Mouse (Mus musculus) kidney, embryonic 16.5 days (tissue): ENCODE data around the gene Odf3l1. TPM values are rescaled to one million over a fixed set of nuclear protein-coding genes. Genes with fewer than 3 reads are reported as not detected.

Source experiments
- ATAC-seq: fragments of 200-750 bp; cut with Nextera tagmentation; 2 replicates; pipeline ENCODE4 v1.8.0; 2017; ENCODE audit warnings: moderate TSS enrichment; ENCODE audit not compliant: low FRiP score, low TSS enrichment
- H3K27ac ChIP-seq: fragments of 300-500 bp; sonication (generic); 2 replicates; pipeline ENCODE4 v1.5.1; 2014; ENCODE audit warnings: low read length
- H3K27me3 ChIP-seq: fragments of 300-500 bp; sonication (generic); 2 replicates; pipeline ENCODE4 v1.6.1; 2014; ENCODE audit warnings: low read length, control low read depth, mixed read lengths; ENCODE audit not compliant: insufficient read depth
- H3K36me3 ChIP-seq: fragments of 300-500 bp; sonication (generic); 2 replicates; pipeline ENCODE4 v1.6.1; 2014; ENCODE audit warnings: low read length, control low read depth, mixed read lengths; ENCODE audit not compliant: insufficient read depth
- H3K4me1 ChIP-seq: fragments of 300-500 bp; sonication (generic); 2 replicates; pipeline ENCODE4 v1.6.1; 2014; ENCODE audit warnings: low read length, control low read depth, mixed read lengths; ENCODE audit not compliant: insufficient read depth
- H3K4me2 ChIP-seq: fragments of 300-500 bp; sonication (generic); replicated peaks from 2 replicates; pipeline ENCODE4 v1.6.1; 2014; ENCODE audit warnings: low read depth, low read length
- H3K4me3 ChIP-seq: fragments of 300-500 bp; sonication (generic); 2 replicates; pipeline ENCODE4 v1.5.1; 2014; ENCODE audit warnings: mild to moderate bottlenecking, low read length
- H3K9ac ChIP-seq: fragments of 300-500 bp; sonication (generic); replicated peaks from 2 replicates; pipeline ENCODE4 v1.6.1; 2014; ENCODE audit warnings: low read length
- H3K9me3 ChIP-seq: fragments of 300-500 bp; sonication (generic); 2 replicates; pipeline ENCODE4 v1.6.1; 2016; ENCODE audit warnings: low read length, control low read depth
- WGBS: fragments of 180-500 bp; shearing (Covaris S2); extraction: QIAGEN DNeasy Blood & Tissue Kit; methylation state at CpG from one replicate; pipeline ENCODE4 v1.1.7; 2014; 5-methylcytosine and 5-hydroxymethylcytosine counted together
- polyA plus RNA-seq: library from polyadenylated mRNA; unstranded; fragments of >200 nt; fragmentation: Nextera tagmentation; extraction: Ambion mirVana; gene quantifications from 2 replicates; pipeline ENCODE4 v1.2.1, GENCODE M21; 2015

Odf3l1 gene
- polyA plus RNA-seq, 1 experiment from 2014 or later, result 0.26 TPM

DNA sequence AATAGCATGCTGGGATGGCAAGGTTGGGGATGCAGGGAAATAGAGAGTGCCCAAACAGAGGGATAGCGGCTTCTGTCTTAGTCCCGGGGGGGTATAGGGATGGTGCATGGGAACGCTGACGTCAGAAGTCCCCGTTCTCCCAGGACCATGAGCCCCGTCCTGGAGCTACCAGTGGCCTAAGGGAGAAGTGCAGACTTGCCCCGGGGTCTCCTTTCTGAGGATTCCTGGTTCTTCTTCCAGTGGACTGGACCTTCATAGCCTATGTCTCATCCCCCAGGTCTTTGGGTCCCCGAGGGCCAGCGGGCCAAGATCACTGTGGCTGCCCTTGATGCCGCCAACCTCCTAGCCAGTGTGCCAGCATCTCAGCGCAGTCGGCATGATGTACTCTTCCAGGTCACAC lies 32.3 kb upstream of the Odf3l1 start:
- no peaks in the 10 kb centered on the region for H3K27me3 ChIP-seq
- no peak overlapping the region for H3K27ac ChIP-seq
- no peaks in the 10 kb centered on the region for H3K9me3 ChIP-seq
- 88% methylated on average over 12 of the region's 12 CpGs for WGBS
- H3K4me3 ChIP-seq, result no peak overlapping the region
- H3K9ac ChIP-seq, result no peak overlapping the region; the same call in 1 of the 2 replicates
- ATAC-seq, result no peak
- H3K4me2 ChIP-seq, result no peak overlapping the region
- peaks cover 37% of the 10 kb centered on the region for H3K4me1 ChIP-seq
- 0 out of 2 replicates have a peak, but pooled peaks cover 5% of the 10 kb centered on the region for H3K36me3 ChIP-seq

DNA sequence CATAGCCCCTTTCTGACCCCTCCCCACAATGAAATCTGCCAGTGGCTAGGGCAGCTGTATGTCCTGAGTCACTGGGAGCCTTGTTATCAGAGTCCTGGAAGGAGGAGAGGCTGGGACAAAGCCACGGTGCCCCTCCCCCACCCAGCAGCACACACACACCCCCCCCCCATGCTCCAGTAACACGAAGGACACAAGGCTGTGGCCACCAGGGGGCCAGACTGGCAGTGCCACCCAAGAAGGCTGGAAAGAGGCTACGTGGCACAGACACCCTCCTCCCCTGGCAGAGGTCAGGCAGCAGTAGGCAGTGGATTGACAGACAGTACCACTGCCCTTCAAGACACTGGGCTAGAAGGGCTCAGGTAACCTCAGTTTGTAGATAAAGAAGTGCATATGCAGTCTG lies 29.5 kb upstream of the Odf3l1 start:
- peaks cover 24% of the 10 kb centered on the region for H3K4me1 ChIP-seq
- no peaks in the 10 kb centered on the region for H3K9me3 ChIP-seq
- no peak overlapping the region for H3K4me2 ChIP-seq
- no peak overlapping the region for H3K4me3 ChIP-seq
- no peak for ATAC-seq
- peak overlapping the region; percentile 22; the same call in 1 of the 2 replicates for H3K9ac ChIP-seq
- no peaks in the 10 kb centered on the region for H3K27me3 ChIP-seq
- peaks cover 8% of the 10 kb centered on the region; the same call in 1 of the 2 replicates for H3K36me3 ChIP-seq
- 17% methylated on average over 3 of the region's 3 CpGs for WGBS
- no peak overlapping the region for H3K27ac ChIP-seq

GRCm38 (mm10) chr9:56893313-56893712 lies 28.8 kb upstream of the Odf3l1 start:
- peak overlapping the region; percentile 22; the same call in 1 of the 2 replicates for H3K9ac ChIP-seq
- 61% methylated on average over 8 of the region's 8 CpGs for WGBS
- ATAC-seq, result 0 out of 2 replicates have a peak, but pooled peaks have one; percentile 30
- peaks cover 22% of the 10 kb centered on the region for H3K4me1 ChIP-seq
- no peaks in the 10 kb centered on the region for H3K27me3 ChIP-seq
- no peak overlapping the region for H3K4me3 ChIP-seq
- no peak overlapping the region for H3K4me2 ChIP-seq
- peaks cover 8% of the 10 kb centered on the region; the same call in 1 of the 2 replicates for H3K36me3 ChIP-seq
- no peak overlapping the region for H3K27ac ChIP-seq
- H3K9me3 ChIP-seq, result no peaks in the 10 kb centered on the region

- Histone ChIP-seq H3K4me3 (no peak overlapping the region), H3K4me1 (peaks cover 22% of the 10 kb centered on the region), H3K27ac (no peak overlapping the region), H3K36me3 (peaks cover 18% of the 10 kb centered on the region), H3K4me2 (no peak overlapping the region), H3K9me3 (no peaks in the 10 kb centered on the region), H3K27me3 (no peaks in the 10 kb centered on the region), H3K9ac (peak overlapping the region; percentile 42)
- no peak for ATAC-seq
- WGBS, result 89% methylated on average over 10 of the region's 10 CpGs
Observed at GRCm38 (mm10) chr9:56892111-56892510, 27.6 kb upstream of the Odf3l1 start.

- H3K9ac ChIP-seq, result peak overlapping the region; percentile 42
- H3K27ac ChIP-seq, result no peak overlapping the region
- WGBS, result 35% methylated on average over 12 of the region's 12 CpGs
- no peaks in the 10 kb centered on the region for H3K9me3 ChIP-seq
- H3K4me3 ChIP-seq, result no peak overlapping the region
- peak; percentile 29 for ATAC-seq
- H3K27me3 ChIP-seq, result no peaks in the 10 kb centered on the region
- peaks cover 23% of the 10 kb centered on the region for H3K36me3 ChIP-seq
- peaks cover 22% of the 10 kb centered on the region for H3K4me1 ChIP-seq
- H3K4me2 ChIP-seq, result peak overlapping the region; percentile 24
Observed at GRCm38 (mm10) chr9:56891517-56892011, 27.1 kb upstream of the Odf3l1 start.

GRCm38 (mm10) chr9:56890522-56891250 lies 26.2 kb upstream of the Odf3l1 start:
- H3K4me3 ChIP-seq, result no peak overlapping the region
- no peaks in the 10 kb centered on the region for H3K27me3 ChIP-seq
- H3K4me1 ChIP-seq, result peaks cover 22% of the 10 kb centered on the region
- H3K36me3 ChIP-seq, result peaks cover 26% of the 10 kb centered on the region
- H3K9ac ChIP-seq, result no peak overlapping the region
- no peak overlapping the region for H3K4me2 ChIP-seq
- H3K9me3 ChIP-seq, result no peaks in the 10 kb centered on the region
- WGBS, result 71% methylated on average over 11 of the region's 11 CpGs
- no peak for ATAC-seq
- no peak overlapping the region for H3K27ac ChIP-seq

- Histone ChIP-seq H3K9ac (no peak overlapping the region), H3K4me2 (peak overlapping the region; percentile 44), H3K27ac (no peak overlapping the region), H3K9me3 (no peaks in the 10 kb centered on the region), H3K4me3 (0 out of 2 replicates have a peak overlapping the region, but pooled peaks have one; percentile 11), H3K27me3 (no peaks in the 10 kb centered on the region), H3K4me1 (peaks cover 22% of the 10 kb centered on the region), H3K36me3 (peaks cover 28% of the 10 kb centered on the region)
- WGBS, result 16% methylated on average over 14 of the region's 14 CpGs
- peak; percentile 58 for ATAC-seq
Observed at GRCm38 (mm10) chr9:56889817-56890216, 25.3 kb upstream of the Odf3l1 start.

GRCm38 (mm10) chr9:56887581-56887980 lies 23.1 kb upstream of the Odf3l1 start:
- no peaks in the 10 kb centered on the region for H3K27me3 ChIP-seq
- H3K4me2 ChIP-seq, result no peak overlapping the region
- H3K36me3 ChIP-seq, result peaks cover 31% of the 10 kb centered on the region
- no peak overlapping the region for H3K4me3 ChIP-seq
- H3K27ac ChIP-seq, result no peak overlapping the region
- H3K9ac ChIP-seq, result no peak overlapping the region
- H3K9me3 ChIP-seq, result no peaks in the 10 kb centered on the region
- ATAC-seq, result no peak
- WGBS, result 93% methylated on average over 16 of the region's 16 CpGs
- peaks cover 12% of the 10 kb centered on the region for H3K4me1 ChIP-seq

GRCm38 (mm10) chr9:56886601-56887000 lies 22.1 kb upstream of the Odf3l1 start:
- 92% methylated on average over 15 of the region's 15 CpGs for WGBS
- H3K27ac ChIP-seq, result no peak overlapping the region
- H3K4me3 ChIP-seq, result no peak overlapping the region
- no peaks in the 10 kb centered on the region for H3K27me3 ChIP-seq
- peaks cover 17% of the 10 kb centered on the region for H3K4me1 ChIP-seq
- no peak overlapping the region for H3K9ac ChIP-seq
- ATAC-seq, result no peak
- no peaks in the 10 kb centered on the region for H3K9me3 ChIP-seq
- H3K36me3 ChIP-seq, result peaks cover 25% of the 10 kb centered on the region
- no peak overlapping the region for H3K4me2 ChIP-seq

GRCm38 (mm10) chr9:56886113-56886512 lies 21.6 kb upstream of the Odf3l1 start:
- Histone ChIP-seq H3K27ac (no peak overlapping the region), H3K4me2 (no peak overlapping the region), H3K36me3 (peaks cover 25% of the 10 kb centered on the region), H3K27me3 (no peaks in the 10 kb centered on the region), H3K9me3 (no peaks in the 10 kb centered on the region), H3K4me1 (peaks cover 16% of the 10 kb centered on the region), H3K4me3 (no peak overlapping the region), H3K9ac (no peak overlapping the region)
- WGBS, result 52% methylated on average over 13 of the region's 13 CpGs
- ATAC-seq, result no peak
